Mouse (Mus musculus) megakaryocyte, embryonic 14.5 days (primary cell): ENCODE measurements around the gene Trmt10c. TPM values are rescaled to one million over a fixed set of nuclear protein-coding genes. Genes with fewer than 3 reads are reported as not detected.
"Not testable (repeated sequence)": the region's sequence is repeated elsewhere in the genome, so short reads cannot be mapped to it uniquely, and the experiment has no call there.

ENCODE experiments used
- H3K27me3 ChIP-seq: replicated peaks from 2 replicates; pipeline ENCODE3; 2012; ENCODE audit warnings: inconsistent platforms
- H3K36me3 ChIP-seq: replicated peaks from 2 replicates; pipeline ENCODE3; 2012; ENCODE audit warnings: low read length, inconsistent platforms, mixed read lengths
- H3K4me1 ChIP-seq: 2 replicates; pipeline ENCODE4 v1.6.1; 2012; ENCODE audit warnings: inconsistent platforms
- H3K4me3 ChIP-seq: replicated peaks from 2 replicates; pipeline ENCODE3; 2012; ENCODE audit warnings: moderate library complexity, mild to moderate bottlenecking, inconsistent platforms
- H3K9me3 ChIP-seq: 2 replicates; pipeline ENCODE4 v1.6.1; 2012; ENCODE audit warnings: inconsistent platforms
- FLI1 ChIP-seq: IDR thresholded peaks from 2 replicates; pipeline ENCODE4 v1.6.1; 2012; ENCODE audit warnings: low read length, inconsistent platforms, mixed read lengths
- GATA1 ChIP-seq: IDR thresholded peaks from 3 replicates; pipeline ENCODE4 v1.6.1; 2012; ENCODE audit warnings: mixed read lengths, low read length, inconsistent platforms, borderline replicate concordance
- polyA plus RNA-seq: library from polyadenylated mRNA; stranded (reverse); fragments of >175 nt; gene quantifications from 2 replicates; pipeline ENCODE4 v1.2.3, GENCODE M21; 2012; ENCODE audit warnings: low replicate concordance; ENCODE audit not compliant: insufficient read depth

Trmt10c gene
- 2.4 and 5.3 TPM in 2 replicates for polyA plus RNA-seq

DNA sequence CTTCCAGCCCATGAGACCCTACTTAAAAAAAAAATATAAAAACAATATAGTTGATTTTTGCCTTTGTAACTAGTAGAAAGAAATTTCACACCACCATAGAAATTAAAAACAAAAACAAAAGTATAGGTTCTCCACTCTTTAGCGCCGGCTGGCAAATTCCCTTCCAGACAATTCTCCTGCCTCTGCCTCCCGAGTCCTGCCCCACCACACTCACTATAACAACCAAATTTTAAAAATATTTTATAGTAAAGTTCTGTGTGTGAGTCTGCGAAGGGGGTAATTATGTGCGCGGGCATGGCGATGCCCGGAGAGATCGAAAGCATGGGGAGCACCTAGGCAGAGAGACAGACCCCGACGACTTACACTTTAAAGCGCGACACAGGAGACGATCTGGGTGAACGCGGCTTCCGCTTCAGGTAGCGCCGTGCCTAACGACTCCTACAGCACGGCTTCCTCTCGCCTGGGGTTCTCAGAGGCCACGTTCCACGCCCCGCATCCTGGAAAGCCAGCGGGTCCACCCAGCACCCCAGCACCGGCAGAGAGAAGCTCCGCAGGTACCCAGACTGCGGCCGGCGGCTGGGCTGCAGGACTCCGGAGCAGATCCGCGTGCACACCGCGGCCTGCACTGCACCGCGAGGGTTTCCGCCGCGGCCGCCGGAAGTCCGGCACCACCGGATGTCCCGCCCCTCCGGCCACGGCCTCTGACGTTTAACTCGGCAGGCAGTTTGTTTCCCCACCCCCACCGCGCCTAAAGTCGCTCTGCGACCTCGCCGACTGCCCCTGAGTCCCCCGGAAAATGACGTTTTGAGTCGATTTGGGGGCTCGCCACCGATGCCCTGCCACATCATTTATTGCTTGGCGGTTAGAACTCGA, at the start of gene Trmt10c:
TSS of gene Trmt10c (minus strand) at position 682 of the 873 bp plus-strand sequence.
- Histone ChIP-seq H3K4me1 (peaks cover 31% of the 10 kb centered on the region), H3K4me3 (peak within 1 kb of the TSS; percentile 94), H3K36me3 (peaks cover 31% of the 10 kb centered on the region), H3K27me3 (no peaks in the 10 kb centered on the region), H3K9me3 (no peaks in the 10 kb centered on the region)
- TF ChIP-seq GATA1 (no peak), FLI1 (peak; percentile 80; the same call in 1 of the 2 replicates)

DNA sequence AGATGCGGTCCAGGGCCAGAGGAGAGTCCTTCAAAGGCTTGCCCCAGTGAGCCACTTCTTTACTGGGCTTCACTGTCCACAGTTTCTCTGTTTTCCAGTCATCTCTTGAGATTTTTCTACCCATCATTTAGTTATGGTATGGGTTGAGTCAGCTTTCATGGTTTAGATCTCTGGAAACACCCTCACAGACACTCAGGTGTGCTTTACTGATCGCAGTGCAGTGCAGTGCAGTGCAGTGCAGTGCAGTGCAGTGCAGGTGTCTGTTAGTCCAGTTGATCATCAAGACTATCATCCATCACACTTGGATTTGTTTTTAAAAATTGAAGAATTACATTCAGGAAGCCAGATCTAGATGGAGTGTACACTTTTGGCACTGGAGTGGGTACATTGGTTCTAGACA, 48.7 kb upstream of the Trmt10c start:
- H3K36me3 ChIP-seq: peaks cover 51% of the 10 kb centered on the region
- TF ChIP-seq FLI1 (no peak), GATA1 (no peak)
- H3K4me1 ChIP-seq: peaks cover 3% of the 10 kb centered on the region; the same call in 1 of the 2 replicates
- H3K9me3 ChIP-seq: no peaks in the 10 kb centered on the region
- no peak overlapping the region for H3K4me3 ChIP-seq
- H3K27me3 ChIP-seq: no peaks in the 10 kb centered on the region

DNA sequence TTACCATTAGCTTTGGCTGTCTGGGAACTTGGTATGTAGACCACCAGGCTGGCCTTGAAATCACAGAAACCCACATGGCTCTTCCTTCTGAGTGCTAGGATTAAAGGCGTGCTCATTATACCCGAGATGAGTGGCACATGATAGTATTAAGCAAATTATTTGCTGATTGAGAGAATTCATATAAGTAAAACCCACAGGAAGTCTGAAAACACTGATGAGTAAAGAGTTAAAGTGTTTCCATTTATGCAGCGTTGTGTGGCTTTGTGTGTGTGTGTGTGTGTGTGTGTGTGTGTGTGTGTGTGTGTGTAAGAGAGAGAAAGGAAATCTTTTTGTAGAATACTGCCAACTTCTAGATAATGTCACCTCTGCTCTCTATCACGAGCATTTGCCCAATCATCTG, 44.1 kb upstream of the Trmt10c start:
- Histone ChIP-seq H3K36me3 (peaks cover 36% of the 10 kb centered on the region), H3K9me3 (no peaks in the 10 kb centered on the region), H3K27me3 (no peaks in the 10 kb centered on the region), H3K4me1 (peaks cover 15% of the 10 kb centered on the region; the same call in 1 of the 2 replicates), H3K4me3 (no peak overlapping the region)
- TF ChIP-seq GATA1: no peak
- TF ChIP-seq FLI1: no peak

DNA sequence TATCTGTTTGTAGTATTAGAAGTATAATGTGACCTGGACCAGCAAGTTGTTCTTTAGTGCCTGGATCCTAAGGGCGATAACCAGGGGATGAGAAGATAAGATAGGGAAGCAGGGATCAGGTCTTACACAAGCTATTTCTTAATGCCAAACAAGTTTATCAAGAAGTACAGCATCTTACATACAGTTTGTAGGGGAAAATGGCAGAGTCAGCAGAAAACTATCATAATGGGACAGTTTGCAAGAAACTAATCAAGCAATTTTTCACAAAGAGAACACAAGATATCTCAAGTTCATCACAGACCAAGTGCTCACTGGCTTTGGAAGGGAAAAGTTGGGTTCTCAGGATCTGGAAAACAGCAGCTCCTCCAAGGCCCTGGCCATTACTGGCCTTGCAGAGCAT, 41.8 kb upstream of the Trmt10c start:
- Histone ChIP-seq H3K27me3 (no peaks in the 10 kb centered on the region), H3K4me1 (peaks cover 21% of the 10 kb centered on the region), H3K9me3 (no peaks in the 10 kb centered on the region), H3K4me3 (no peak overlapping the region), H3K36me3 (peaks cover 20% of the 10 kb centered on the region)
- no peak for TF ChIP-seq GATA1
- TF ChIP-seq FLI1: no peak

DNA sequence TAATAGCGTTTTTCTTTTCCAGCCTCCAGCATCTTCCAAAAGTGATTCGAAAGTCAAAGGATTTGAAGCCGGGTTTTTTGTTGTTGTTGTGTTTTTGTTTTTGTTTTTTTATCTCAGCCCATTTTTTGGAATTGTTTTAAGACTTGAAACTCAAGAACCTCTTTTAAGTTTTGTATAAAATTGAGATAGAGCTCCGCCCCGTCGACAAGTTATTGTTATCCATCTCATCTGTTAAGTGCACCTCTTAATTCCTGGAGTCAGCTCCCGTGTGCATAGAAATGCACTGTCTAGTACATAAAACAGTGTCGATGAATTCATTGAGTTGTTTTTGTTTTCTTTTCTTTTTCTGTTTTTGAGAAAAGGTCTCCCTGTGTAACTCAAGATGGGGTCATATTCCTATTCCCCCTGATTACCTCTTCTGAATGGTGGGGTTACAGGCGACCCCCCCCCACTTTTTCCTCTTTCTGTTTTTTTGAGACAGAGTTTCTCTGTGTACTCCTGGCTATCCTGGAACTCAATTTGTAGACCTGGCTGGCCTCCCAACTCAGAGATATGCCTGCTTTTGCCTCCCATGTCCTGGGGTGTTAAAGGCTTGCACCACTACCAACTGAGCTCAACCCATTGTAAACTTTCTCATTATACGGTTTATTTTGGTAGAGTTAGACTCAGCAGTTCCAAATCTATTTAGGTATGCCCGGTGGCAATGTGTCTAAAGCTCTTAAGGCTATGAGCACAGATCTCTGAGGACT, 38.7 kb upstream of the Trmt10c start:
- Histone ChIP-seq H3K4me1 (peaks cover 40% of the 10 kb centered on the region), H3K9me3 (no peaks in the 10 kb centered on the region), H3K4me3 (peak overlapping the region; percentile 99), H3K27me3 (no peaks in the 10 kb centered on the region), H3K36me3 (peaks cover 9% of the 10 kb centered on the region)
- TF ChIP-seq GATA1: no peak
- no peak for TF ChIP-seq FLI1

DNA sequence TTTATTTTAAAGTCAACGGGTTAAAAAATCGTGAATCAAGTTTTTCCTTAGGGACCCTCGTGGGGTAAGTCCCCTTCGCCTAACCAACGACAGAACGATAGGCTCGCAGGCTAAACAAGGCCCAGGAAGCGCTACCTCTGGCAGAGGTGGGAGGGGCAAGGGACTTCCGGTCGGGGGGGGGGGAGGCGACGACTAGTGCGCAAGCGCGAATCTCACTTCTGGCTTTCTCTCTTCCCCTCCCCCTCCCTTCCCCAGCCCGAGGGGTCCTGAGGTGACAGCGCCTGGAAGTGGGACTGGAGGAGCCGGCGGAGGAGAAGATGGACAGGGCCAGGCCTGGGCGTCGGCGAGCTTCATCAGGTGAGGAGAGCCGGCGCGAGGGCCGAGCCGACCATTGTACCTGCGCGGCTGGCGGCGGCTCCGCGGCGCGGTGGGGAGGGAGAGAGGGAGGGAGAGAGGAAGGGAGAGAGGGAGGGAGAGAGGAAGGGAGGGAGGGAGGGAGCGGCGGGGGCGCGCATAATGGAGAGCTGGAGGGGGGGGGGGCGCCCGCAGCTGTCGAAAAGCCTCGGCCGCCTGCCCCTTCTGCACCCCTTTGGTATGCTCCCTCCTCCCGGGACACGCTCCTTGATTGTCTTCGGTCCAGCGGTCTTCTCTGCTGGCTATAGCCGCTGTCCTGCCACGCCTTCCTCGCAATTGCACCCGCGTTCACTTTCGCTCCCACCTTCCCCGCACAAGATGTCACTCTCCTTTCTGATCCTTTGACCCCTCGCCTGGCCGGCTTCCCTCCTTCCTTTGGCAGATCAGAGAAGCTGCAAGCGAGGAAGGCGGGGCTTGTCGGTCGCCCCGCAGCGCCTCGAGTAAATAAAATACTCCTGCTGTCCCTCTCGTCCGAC, 37.8 kb upstream of the Trmt10c start:
- Histone ChIP-seq H3K9me3 (no peaks in the 10 kb centered on the region), H3K36me3 (peaks cover 6% of the 10 kb centered on the region), H3K4me1 (peaks cover 38% of the 10 kb centered on the region), H3K27me3 (no peaks in the 10 kb centered on the region), H3K4me3 (peak overlapping the region; percentile 99)
- TF ChIP-seq GATA1 (no peak), FLI1 (peak; percentile 69; the same call in 1 of the 2 replicates)

DNA sequence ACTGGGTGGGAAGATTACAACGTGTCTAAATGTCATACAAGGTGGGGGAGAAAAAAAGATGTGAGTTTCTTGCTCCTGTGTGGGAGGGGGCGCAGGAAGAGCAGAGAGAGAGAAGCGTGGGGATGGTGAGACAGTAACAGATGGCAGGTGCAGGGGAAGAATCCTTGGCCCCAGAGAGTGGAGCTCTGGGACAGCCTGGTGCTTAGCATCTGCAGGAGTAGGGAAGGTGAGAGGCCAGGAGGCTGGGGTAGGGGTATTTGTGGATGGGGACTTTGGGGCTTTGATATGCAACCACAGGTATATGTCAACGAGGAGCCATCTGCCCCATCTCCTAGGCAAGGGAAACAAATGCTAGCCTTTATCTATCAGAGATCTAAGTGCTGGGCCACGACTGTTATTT, 36.9 kb upstream of the Trmt10c start:
- peak overlapping the region; percentile 44 for H3K4me3 ChIP-seq

DNA sequence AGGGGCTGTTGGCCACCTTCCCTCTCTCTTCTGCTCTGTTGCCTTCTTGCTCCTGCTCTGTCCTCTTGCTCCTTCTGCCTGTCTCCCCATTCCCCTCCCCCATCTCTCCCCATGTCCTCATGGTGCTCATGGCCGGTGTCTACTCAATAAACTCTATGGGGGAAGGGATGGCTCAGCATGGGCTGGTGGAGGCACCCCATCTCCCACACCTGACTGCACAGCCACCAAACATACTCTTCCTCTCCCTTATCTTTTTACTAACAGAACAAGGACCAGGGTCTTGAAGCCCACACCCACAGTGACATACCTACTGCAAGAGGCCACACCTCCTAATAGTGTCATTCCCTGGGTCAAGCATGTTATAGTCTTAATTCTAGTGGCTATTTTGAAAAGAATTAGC, 36.5 kb upstream of the Trmt10c start:
- Histone ChIP-seq H3K36me3 (peaks cover 6% of the 10 kb centered on the region), H3K27me3 (no peaks in the 10 kb centered on the region), H3K9me3 (no peaks in the 10 kb centered on the region), H3K4me3 (no peak overlapping the region), H3K4me1 (peaks cover 38% of the 10 kb centered on the region)
- no peak for TF ChIP-seq FLI1
- TF ChIP-seq GATA1: no peak

More for the DNA sequence above, 36.9 kb upstream of the Trmt10c start:
- Histone ChIP-seq H3K27me3 (no peaks in the 10 kb centered on the region), H3K4me1 (peaks cover 38% of the 10 kb centered on the region), H3K9me3 (no peaks in the 10 kb centered on the region), H3K36me3 (peaks cover 6% of the 10 kb centered on the region)
- TF ChIP-seq FLI1: no peak

DNA sequence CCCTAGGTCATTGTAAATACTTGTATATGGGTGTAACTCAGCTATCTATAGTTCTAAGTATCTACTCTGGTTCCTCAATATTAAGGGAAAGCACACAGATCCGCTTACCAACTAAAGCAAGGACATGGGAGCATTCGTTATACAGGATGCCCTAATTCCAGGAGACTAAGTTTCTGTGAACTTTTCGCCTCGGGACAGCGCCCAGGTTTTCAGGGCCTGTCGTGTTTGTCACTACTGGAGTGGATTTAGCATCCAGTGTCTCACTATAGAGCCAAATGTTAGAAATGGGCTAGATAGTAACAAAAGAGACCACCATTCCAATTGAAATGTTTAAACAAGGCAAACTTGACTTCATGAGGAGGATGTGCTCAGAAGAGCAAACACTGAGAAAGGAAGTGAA, 35.5 kb upstream of the Trmt10c start:
- not testable (repeated sequence) for H3K4me3 ChIP-seq, H3K9me3 ChIP-seq, H3K27me3 ChIP-seq, H3K36me3 ChIP-seq
- H3K4me1 ChIP-seq: peaks cover 45% of the 10 kb centered on the region

DNA sequence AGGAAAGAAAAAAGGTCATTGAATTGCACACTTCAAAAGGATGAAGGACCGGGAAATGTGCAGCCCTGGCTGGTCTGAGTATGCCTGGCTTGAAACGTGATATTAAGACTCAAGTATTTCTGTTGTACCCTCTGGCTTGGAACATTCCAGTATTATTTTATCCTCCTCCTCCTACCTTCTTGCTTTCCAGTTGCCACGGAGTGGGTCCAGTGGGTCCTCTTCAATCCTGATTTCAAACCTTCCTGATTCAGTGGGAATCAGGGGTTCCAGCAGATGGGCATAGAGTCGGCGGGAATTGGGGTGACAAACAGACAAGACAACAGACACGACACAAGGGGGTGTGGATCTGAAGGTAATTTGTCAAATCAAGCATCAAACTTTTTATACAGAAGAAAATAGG, 34.9 kb upstream of the Trmt10c start:
- Histone ChIP-seq H3K4me3 (no peak overlapping the region), H3K9me3 (no peaks in the 10 kb centered on the region), H3K36me3 (no peaks in the 10 kb centered on the region), H3K27me3 (no peaks in the 10 kb centered on the region), H3K4me1 (peaks cover 46% of the 10 kb centered on the region)
- TF ChIP-seq FLI1: no peak
- no peak for TF ChIP-seq GATA1
